Mouse (Mus musculus) heart, adult 8-10 months (tissue): ENCODE results near the gene Mrpl39. TPM values are rescaled to one million over a fixed set of nuclear protein-coding genes. Genes with fewer than 3 reads are reported as not detected.

Experiments
- DNase-seq: peaks from one replicate; pipeline ENCODE4 v3.0.0; 2022; ENCODE audit warnings: low spot score
- microRNA-seq: library from miRNA; unstranded; fragments of <30 nt; microRNA quantifications from one replicate; pipeline ENCODE4 v1.2.0, GENCODE M21; 2022
- total RNA-seq, 4 experiments: library from RNA; stranded (reverse); gene quantifications; 2 replicates each; pipeline ENCODE4 v1.2.4; 2022

The Mrpl39 gene
- total RNA-seq, 4 experiments from 2014 or later = 39.8 to 52.5 (median 45.3) TPM

GRCm38 (mm10) chr16:84701041-84701440 lies 34.5 kb downstream of the Mrpl39 start:
- no peak for DNase-seq

- no peak for DNase-seq
Observed at GRCm38 (mm10) chr16:84698708-84699107, 36.8 kb downstream of the Mrpl39 start.

GRCm38 (mm10) chr16:84696178-84696577 lies 39.4 kb downstream of the Mrpl39 start:
- no peak for DNase-seq

GRCm38 (mm10) chr16:84681991-84682390 lies 53.6 kb downstream of the Mrpl39 start:
- DNase-seq = no peak

- DNase-seq = no peak
Observed at GRCm38 (mm10) chr16:84680760-84681159, 54.8 kb downstream of the Mrpl39 start.

GRCm38 (mm10) chr16:84677292-84677691 lies 58.2 kb downstream of the Mrpl39 start:
- DNase-seq = no peak

Small RNAs within 50 kb of the gene (microRNA-seq; reads per million reads assigned to microRNA genes)
- 4,548 reads per million, percentile 91 among the genes with 10 or more reads in this experiment for gene Mir155

Other genes with a start within 250 kb of the Mrpl39 start
- not detected for gene A730009L09Rik, start 220.6 kb downstream of the Mrpl39 start, total RNA-seq
- gene Jam2, start 38.4 kb upstream of the Mrpl39 start, total RNA-seq = 10 to 100 TPM; 89.2 to 94.1 (median 91.6) TPM
- 10 to 100 TPM; 39.4 to 42.6 (median 41.0) TPM for gene Gabpa, start 99.2 kb upstream of the Mrpl39 start, total RNA-seq
- 1,000 to 10,000 TPM; 1,420 to 1,989 (median 1,699) TPM for gene Atp5j, start 99.9 kb upstream of the Mrpl39 start, total RNA-seq